Mouse (Mus musculus) yolk sac, embryonic 10.5 days (tissue): ENCODE measurements around the gene Wdr60.
"Not testable (repeated sequence)": the region's sequence is repeated elsewhere in the genome, so short reads cannot be mapped to it uniquely, and the experiment has no call there.

ENCODE experiments used
- DNase-seq: peaks from one replicate; pipeline ENCODE4 v3.0.0-alpha.2; 2017; ENCODE audit warnings: low spot score

Gene Wdr60

DNA sequence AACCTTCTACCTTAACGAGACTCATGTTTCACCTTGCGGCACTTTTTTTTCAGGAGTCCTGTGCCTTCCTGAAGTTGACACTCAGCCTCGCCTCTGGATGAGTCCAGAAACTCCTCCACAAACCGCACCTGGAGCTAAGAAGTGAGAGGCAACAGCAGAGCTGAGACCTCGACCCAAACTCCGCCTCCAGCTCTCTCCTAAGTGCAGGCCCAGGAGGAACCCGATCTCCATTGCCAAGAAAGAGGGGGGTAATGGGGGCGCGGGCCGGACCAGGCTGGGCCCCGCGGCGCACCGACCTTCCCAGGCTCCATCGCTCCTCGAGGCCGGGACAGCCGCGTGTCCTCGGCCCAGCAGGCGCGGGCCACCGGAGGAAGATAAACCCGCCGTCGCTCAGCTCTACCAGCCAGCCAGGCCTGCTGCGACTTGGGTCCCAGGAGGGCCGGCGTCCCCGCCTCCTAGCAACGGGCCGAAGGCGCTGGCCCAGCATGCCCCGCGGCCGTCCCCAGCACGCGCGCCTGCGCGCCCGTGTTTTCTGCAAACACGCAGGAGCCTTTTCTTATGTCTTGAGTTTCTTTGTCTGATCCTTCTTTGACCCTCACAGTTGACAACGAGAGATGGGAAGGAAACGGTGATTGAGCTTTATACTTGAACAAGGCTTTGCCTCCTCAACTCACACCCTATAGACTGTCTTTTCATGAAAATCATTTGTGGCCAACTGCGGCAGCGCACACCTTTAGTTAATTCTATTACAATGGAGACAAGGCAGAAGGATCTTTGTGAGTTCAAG, at the start of gene Wdr60:
Wdr60 (minus strand) TSS at position 468 of the 787 bp plus-strand sequence.
- peak; percentile 89 for DNase-seq

DNA sequence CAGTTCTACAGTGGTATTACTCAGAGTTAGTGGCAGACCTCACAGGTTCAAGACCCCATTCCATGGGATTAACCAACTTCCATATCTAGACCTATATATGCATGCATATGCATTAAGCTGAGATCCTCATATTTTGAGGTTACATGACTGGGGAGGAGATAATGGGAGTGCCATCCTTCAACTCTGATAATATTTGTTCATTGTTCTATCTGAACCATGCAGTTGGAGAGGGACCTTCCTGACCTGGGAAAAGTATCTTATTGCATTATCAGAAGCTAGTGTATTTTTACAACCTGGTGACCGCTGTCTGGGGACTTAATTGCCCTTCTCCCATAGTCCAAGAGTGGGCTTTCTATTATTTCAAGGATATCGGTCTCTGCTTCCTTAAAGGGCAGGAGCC, 45.8 kb upstream of the Wdr60 start:
- no peak for DNase-seq

DNA sequence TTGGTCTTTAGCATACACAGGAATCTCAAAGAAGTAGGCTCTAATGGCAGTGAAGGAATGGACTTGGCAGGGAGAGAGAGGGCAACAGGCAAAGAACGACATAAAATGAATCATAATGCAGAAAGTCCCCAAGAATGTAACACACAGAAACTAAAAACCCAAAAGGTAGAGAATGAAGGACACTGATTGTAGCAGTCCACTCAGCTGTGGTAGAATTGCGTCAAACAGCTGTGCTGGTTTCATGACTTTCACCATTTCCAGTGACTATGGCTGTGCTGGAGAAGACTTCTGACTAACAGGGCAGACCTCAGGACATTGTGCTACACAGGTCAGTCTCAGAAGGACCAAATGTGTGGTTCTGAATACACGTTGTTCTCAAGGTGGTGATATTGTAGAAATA, 45.0 kb upstream of the Wdr60 start:
- DNase-seq, result no peak

GRCm38 (mm10) chr12:116306042-116306441, 43.2 kb upstream of the Wdr60 start:
- no peak for DNase-seq

GRCm38 (mm10) chr12:116302181-116302580, 39.4 kb upstream of the Wdr60 start:
- DNase-seq, result no peak

DNA sequence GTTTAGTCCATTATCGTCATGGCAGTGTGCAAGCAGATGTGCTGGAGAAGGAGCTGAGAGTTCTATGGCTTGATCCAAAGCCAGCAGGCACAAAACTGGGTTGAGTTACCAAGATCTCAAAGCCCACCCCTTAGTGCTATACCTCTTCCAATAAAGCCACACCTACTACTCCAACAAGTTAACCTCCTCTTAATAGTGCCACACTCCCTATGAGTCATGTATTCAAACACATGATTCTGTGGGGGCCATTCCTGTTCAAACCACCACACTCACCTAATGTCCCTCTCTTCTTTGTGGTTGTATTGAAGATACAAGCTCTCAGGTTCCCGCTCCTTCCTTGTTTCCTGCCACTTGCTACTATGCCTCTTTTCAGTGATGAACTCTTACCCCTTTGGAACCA, 37.1 kb upstream of the Wdr60 start:
- no peak for DNase-seq

- DNase-seq, result no peak
Measured at GRCm38 (mm10) chr12:116293599-116294292, 30.9 kb upstream of the Wdr60 start.

GRCm38 (mm10) chr12:116293185-116293584, 30.4 kb upstream of the Wdr60 start:
- no peak for DNase-seq

- no peak for DNase-seq
Measured at GRCm38 (mm10) chr12:116283511-116283910, 20.7 kb upstream of the Wdr60 start.

DNA sequence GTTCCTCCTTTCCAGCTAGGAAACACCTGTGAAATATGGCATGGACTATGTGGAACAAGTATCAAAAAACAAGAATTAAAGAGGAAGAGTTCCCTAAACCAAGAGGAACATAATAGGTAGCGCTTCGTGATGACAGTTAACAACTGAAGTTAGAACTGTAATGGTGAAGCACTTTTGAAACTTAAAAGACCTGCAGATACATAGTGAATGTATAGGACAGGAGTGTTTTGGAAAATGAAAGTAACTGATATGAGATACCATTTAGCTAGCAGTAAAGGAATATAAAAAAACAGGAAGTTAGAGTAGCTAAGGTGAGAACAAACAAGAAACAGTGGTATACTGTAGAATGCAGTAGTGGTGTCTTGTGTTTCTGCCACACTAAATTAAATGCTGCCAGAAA, 20.0 kb upstream of the Wdr60 start:
- DNase-seq, result no peak

GRCm38 (mm10) chr12:116281427-116282281, 18.8 kb upstream of the Wdr60 start:
- DNase-seq, result peak; percentile 71

GRCm38 (mm10) chr12:116280653-116281364, 18.0 kb upstream of the Wdr60 start, which contains the start of gene Esyt2:
Gene Esyt2, plus strand, starts transcription at chr12:116281196.
- DNase-seq, result peak; percentile 100

DNA sequence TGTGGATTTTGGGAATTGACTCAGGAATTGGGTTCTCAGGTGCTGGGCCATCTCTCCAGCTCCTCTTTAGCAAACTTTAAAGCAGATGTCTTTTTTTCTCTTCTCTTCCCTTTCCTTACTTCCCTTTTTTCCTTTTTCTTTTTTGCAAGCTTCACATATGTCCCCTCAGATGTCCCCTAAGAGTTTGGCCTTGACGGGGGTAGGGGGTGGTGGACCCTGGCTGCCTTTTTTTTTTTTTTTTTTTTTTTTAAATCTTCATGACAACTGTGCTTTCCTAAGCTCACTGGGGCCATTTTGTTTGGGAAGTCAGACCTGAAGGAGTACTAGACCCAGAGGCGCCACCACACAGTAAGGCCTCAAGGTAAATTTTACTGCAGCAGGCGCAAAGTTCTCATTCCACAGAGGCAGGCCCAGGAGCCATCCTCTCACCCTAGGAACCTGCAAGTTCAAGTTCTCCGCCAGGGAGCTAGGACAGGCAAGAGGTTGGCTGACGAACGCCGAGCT, 17.4 kb upstream of the Wdr60 start:
- DNase-seq, result no peak

DNA sequence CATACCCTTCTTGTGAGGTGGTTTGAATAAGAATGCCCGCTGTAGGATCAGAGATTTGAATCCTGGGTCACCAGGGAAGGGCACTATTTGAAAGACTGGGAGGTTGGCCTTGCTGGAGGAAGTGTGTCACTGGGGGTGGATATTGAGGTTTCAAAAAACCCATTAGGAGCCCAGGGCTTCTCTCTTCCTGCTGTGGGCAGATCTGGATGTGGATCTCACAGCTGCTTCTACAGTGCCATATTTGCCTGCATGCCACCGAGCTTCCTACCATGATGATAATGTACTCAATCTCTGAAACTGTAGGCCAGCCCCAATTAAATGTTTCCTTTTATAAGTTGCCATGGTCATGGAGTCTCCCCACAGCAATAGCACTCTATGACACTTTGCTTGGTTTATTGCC, 16.4 kb upstream of the Wdr60 start:
- DNase-seq, result no peak

GRCm38 (mm10) chr12:116278541-116278940, 15.7 kb upstream of the Wdr60 start:
- DNase-seq, result no peak

DNA sequence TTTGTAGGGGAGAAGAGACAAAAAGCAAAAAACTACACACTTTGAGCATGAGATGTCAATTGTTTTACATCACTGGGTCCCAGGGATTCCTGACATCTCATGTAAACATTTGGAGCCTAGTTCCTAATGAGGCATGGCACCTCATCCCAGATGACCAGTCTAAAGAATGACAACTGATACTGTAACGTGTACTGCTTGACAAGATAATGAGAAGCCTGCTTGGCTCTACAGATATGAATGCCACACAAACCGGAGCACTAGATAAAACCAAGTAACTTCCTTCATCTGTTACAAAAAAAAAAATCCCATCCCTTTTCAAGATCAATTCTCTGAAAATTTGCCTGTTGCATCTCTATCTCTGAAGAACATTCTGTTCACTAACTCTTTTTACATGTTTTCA, 14.1 kb upstream of the Wdr60 start:
- no peak for DNase-seq

GRCm38 (mm10) chr12:116275631-116276030, 12.8 kb upstream of the Wdr60 start:
- no peak for DNase-seq

DNA sequence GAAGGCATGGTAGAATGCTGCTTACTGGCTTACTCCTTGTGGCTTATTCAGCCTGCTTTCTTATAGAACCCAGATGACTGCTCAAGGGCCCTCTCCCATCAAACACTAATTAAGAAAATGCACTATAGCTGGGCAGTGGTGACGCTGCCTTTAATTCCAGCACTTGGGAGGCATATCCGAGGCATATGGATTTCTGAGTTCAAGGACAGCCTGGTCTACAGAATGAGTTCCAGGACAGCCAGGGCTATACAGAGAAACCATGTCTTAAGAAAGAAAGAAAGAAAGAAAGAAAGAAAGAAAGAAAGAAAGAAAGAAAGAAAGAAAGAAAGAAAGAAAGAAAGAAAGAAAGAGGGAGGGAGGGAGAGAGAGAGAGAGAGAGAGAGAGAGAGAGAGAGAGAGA, 12.3 kb upstream of the Wdr60 start, which contains the start of gene Gm11027:
Gm11027 (plus strand) TSS at position 301 of the 400 bp plus-strand sequence.
- DNase-seq, result not testable (repeated sequence)

- DNase-seq, result no peak
Measured at GRCm38 (mm10) chr12:116273733-116274132, 10.9 kb upstream of the Wdr60 start.

GRCm38 (mm10) chr12:116271071-116271470, 8.2 kb upstream of the Wdr60 start:
- DNase-seq, result no peak

DNA sequence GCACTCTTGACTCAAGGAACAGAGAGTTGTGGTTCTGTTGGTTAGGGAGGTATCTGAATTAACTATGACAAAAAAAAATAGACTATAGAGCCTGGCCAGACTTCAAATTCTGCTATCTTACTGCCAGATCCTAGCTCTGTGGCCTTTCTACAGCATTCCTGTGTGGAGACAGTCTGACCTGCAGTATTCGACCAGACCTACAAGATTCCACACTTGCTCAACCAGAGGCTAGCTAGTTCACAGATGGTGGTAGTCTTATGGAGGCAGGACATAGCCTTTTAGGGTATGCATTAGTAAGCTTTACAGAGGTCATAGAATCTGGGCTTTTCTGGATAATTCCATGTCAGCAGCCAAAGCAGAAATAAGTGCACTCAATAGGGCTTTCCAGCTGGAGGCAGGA, 7.7 kb upstream of the Wdr60 start:
- no peak for DNase-seq

- DNase-seq, result no peak
Measured at GRCm38 (mm10) chr12:116269450-116269849, 6.6 kb upstream of the Wdr60 start.
